Mouse (Mus musculus) right cerebral cortex, postnatal 10 days (tissue): ENCODE data around the gene Cxadr.

Experiments
- DNase-seq, 2 experiments: peaks; one replicate each; pipeline ENCODE4 v3.0.0; 2021; ENCODE audit warnings: low spot score in 2 of 2

The Cxadr gene

DNA sequence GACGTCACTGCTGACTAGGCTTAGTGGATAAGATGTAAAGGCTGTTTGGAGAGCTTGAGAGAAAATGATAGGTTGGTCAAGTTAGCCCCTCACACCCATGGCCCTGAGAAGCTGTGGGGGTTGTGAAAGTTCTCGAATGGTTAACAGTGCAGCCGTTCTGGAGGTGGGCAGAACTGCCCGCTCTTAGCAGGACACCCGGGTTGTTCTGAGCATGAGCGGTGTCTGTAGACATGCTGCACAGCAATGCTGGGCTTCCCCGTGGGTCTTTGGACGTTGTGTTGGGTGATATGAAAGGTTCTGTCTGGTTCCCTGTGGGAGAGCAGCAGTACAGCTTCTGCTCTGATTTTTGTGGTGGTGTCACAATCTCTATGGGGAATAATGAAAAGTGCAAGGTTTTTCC, 5.3 kb downstream of the Cxadr start:
- no peak for DNase-seq

GRCm38 (mm10) chr16:78307476-78308192, 6.3 kb downstream of the Cxadr start:
- no peak for DNase-seq

DNA sequence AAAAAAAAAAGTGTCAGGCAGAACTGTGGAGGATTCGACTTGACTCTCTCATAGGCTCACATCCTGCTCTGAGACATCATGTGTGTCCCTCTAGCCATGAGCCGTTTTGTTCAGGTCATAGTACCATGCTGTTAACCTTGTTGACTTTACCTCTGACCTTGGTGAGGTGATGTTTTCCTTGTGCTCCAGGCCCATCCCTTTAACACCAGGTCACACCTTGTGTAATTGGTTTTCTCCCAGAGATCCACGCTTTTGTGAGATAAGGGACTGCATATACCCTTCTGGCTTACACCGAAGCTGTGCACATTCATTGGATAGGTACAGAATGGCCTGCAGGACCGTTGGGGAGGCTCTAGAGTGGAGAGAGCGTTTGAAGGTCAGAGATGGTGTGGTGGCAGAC, 8.0 kb downstream of the Cxadr start:
- no peak for DNase-seq

DNA sequence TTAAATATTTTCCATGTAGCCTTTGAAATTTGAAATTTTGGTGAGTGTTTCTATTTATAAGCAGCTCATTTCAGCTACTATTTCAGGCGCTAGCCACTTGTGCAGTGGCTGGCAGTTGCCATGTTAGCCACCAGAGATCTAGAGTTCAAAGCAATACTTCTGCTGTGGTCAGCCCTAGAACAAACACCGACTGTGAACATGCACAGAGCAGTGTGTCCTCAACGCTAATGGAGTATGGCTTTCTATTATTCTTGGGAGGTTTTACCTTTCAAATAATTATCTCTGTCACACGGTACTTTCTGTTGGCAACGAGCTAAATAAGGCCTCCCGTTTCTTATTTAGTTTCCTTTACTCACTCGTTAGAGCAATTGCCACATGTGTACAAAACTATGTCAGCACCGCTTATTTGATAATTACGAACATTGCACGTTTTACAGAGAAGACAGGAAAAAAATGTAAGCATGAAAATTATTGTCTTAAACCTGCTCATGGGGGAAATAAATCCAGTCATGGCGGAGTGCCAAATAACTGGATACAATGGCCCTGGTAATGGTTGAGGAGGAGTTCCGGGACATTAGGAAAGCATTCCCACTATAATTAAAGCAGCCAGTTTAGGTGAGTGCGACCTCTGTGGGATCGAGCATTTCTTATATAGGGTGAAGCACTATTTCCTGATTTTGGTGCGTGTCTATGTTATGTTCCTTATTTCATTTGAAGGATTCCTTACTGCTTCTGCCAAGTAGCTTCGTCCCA, 12.0 kb downstream of the Cxadr start:
- no peak for DNase-seq

GRCm38 (mm10) chr16:78314026-78314425, 12.7 kb downstream of the Cxadr start:
- DNase-seq = no peak

DNA sequence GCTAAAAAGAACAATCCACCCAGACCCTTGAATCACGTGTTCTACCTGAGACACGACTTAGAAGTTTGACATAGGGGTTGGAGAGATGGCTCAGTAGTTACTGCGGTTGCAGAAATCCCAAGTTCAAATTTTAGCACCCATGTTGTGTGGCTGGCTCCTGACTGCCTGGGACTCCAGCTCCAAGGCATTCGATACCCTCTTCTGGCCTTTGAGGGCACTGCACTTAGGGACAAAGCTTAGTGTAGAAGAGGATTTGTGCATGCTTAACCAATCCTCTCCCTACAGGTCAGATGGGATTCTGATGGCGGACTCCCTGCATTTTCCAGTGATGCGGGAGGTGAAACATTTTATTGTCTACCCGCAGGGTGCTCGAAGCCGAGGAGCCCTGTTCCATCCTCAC, 15.6 kb downstream of the Cxadr start:
- DNase-seq = peak; percentile 74 to 77

DNA sequence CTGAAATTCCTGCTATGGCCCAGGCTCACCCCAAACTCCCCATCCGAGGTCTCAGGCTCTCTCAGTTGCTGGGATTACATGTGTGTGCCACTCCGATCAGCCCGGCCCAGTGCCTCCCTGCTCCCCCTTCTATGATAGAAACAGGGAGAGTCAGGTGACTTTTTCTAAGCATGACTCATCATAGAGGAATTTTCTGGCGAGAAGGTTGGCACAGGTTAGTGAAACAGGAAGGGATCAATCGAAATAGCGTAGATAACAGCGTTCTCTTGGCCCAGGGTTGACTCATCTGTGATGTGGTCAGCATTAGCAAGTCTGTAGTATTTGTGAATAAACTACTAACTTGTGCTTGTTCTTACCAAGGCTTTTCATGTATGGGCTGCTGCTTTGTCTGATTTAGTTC, 16.7 kb downstream of the Cxadr start:
- peak in 1 of 2 experiments; percentile 22 for DNase-seq

GRCm38 (mm10) chr16:78319711-78320110, 18.4 kb downstream of the Cxadr start:
- no peak for DNase-seq

- DNase-seq = peak in 1 of 2 experiments; percentile 25
Observed at GRCm38 (mm10) chr16:78321559-78321958, 20.3 kb downstream of the Cxadr start.

DNA sequence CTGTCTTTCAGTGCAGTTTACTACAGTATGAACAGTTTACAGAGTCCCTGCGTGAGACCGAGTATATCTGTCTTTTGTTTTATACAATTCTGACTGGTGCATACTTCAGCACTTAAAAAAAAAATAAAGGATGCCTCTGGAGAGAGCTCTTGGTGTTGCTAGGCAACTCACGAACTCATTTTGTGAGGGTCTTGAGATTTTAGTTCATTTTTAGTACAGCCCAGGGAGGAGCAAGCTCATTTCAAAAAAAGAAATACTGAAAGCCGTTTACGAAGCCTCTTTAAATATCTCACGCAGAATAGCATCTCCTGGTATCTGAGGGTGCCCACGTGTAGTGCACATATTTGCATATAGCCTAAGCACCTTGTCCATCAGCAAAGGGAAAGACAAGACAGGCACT, 20.9 kb downstream of the Cxadr start:
- peak; percentile 49 to 81 for DNase-seq

DNA sequence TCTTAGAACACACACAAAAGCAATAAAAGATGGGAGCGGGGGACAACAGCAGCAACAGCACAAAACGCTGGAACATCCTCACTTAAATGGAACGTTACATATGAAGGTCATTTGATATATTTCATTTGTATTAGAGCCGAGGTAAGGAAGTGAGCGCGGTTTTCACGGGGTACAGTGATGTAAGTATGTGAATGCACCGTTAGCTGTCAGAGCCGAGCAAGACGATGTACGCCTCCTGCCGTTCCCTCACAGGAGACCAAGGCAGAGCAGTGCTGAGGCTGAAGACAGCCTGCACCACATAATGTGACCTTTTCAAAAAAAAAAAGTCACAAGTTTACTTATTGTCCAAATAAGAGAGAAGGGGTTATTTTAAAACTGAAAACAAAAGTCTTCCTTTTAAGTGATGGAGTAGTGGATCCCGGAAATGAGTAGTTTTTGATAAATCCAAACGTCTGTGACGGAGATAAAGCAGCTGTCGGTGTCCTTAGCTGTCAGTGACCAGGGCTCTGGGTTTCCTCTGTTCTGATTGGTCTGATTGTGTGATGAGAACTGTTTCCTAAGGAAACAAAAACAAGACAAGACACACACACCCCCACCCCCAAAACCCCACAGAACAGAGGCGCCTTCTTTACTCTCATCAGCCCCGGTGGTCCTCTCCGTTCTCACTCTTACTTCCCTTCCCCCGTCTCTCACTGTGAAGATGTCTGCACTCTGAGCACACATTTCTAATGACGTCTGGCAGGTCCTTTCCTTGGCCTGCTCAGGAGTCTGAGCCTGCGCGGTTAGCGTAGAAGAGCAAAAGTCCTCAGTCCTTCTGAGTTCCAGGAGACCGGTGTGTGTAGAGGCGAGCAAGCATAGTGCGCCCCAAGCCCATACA, 24.9 kb downstream of the Cxadr start:
- no peak for DNase-seq

- DNase-seq = no peak
Observed at GRCm38 (mm10) chr16:78327562-78327961, 26.3 kb downstream of the Cxadr start.

DNA sequence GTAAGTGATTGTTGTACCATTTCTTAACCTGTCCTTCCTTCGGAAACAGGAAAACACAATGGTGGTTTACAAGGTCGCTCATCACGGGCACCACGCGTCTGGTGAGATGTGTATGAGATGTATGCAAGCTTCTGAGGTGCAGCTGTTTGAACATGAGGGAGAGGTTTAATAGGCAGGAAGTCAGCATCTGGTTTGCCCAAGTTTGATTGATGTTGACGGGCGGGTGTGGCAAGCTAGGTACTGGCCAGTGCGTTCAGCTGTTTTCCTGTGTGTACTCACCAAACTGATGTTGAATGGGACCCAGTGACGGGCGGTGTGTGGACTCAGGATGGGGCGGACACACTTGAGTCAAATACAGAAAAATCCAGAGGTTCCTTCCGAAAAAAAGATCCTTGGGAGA, 26.7 kb downstream of the Cxadr start:
- DNase-seq = no peak

DNA sequence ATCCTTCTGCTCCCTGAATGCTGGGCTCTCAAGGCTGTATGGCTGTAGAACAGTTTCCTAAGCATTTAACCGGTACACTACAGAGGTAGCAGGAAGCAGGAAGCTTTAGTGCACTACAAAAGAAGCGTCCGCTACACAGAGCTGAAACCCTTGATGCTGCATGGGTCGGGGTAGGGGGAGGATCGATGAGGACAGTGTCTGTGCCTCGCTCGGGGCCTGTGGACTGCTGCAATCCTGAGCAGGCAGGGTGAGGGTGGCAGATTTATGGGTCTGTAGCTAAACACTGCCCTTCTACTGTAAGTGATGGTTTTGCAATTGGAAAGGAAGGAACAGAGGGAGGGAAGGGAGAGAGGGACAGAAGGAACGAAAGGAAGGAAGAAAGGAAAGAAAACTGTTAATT, 35.9 kb downstream of the Cxadr start:
- DNase-seq = no peak

DNA sequence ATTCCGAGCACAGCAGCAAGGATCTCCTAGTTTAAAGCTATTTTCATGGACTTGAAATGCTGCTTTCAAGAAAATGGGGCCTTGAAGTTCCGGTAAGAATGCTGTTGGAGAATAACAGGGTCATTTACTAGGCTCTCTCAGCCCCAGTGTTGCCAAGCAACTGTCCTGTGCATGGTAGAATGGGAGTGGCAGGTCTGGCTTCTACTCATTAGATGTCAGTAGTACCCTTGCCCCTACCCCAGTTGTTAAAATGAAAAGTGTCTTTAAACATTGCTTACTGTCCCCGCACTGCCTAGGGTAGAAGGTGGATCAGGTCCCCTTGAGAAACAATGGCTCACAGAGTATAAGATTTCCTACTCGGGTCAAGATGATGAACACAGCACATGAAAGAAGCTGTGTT, 40.1 kb downstream of the Cxadr start:
- no peak for DNase-seq

GRCm38 (mm10) chr16:78342767-78343166, 41.5 kb downstream of the Cxadr start:
- no peak for DNase-seq

DNA sequence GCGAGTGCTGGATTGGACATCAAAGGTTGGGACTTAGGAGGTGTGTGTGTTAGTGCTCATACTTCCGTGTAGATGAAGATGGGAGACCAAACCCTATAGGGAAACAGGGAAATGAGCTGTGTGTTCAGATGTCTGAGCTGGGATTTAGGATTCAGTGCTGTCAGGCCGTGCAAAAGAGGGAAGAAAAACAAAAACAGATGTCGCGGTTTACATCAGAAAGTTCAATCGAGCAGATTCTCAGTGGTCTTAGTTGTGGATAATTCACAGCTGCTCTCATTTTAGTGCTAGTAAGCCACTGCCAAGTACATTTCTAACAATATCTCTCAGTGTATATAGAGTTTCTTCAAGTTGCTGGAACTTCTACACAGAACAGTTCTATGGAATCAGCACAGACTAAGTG, 42.5 kb downstream of the Cxadr start:
- DNase-seq = no peak

GRCm38 (mm10) chr16:78346662-78347327, 45.5 kb downstream of the Cxadr start:
- DNase-seq = no peak

DNA sequence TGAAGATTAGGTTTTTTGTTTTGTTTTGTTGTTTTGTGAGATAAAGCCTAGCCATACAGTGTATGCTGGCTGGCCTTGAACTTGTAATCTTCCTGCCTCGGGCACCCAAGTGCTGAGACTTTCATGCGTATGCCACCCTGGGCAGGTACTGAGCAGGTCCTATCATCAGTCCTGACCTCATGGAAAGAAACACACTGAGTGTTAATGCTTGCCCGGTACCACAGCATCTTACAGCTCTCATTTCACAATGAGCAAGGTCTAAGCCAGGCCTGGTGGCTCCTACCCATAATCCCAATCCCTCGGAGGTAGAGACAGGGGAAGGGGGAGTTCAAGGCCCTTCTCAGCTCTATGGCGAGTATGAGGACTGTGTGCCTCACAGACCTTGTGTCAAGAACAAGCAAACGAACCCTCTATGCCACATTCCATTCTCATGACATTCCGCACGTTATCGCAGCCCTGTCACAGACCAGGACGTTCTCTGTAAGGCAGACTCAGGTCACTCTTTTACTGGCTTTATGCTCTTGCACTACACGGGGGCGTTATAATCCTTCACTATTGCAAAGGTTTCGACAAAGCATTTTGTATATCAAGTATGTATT, 46.1 kb downstream of the Cxadr start:
- DNase-seq = no peak

GRCm38 (mm10) chr16:78357757-78358156, 56.5 kb downstream of the Cxadr start:
- DNase-seq = no peak

- no peak for DNase-seq
Observed at GRCm38 (mm10) chr16:78361466-78361865, 60.2 kb downstream of the Cxadr start.
